Comparison of ENCODE assay signal across 28 mouse cellular contexts in genomic region chr9:59273199-59273598, GRCm38 (mm10). TPM values are rescaled to one million over a fixed set of nuclear protein-coding genes. Genes with fewer than 3 reads are reported as not detected.
DNase-seq lines count a peak whose midpoint lies in the region; ATAC-seq and TF ChIP-seq lines count a peak whose summit lies in the region.
"Had no signal": no experiment of that assay in that cellular context is flagged by ENCODE, and none has a peak within 500 bp of the region (broad histone marks: within the 10 kb centered on the region; RNA-seq: fewer than 3 reads in every experiment).

No protein-coding gene starts in this region.

- intact Hi-C loops in heart, adult 2 months (cut with DNase I), result no loop called here

- H3K9ac ChIP-seq in heart, adult 2 months (ENCODE audit: low read depth, low read length), result no peak overlapping the region
- H3K9ac ChIP-seq in MEL (ENCODE audit: control insufficient read depth, low read depth, low read length, poor library complexity, severe bottlenecking), result no peak overlapping the region
- H3K9ac ChIP-seq: forebrain, postnatal 0 days; limb, embryonic 13.5 days; liver, embryonic 13.5 days; lung, embryonic 15.5 days; neural tube, embryonic 13.5 days; stomach, embryonic 15.5 days had no signal

- no peaks in the 10 kb centered on the region for H3K36me3 ChIP-seq in heart, adult 2 months (ENCODE audit: control insufficient read depth, insufficient read depth, low read length)
- no peaks in the 10 kb centered on the region; a peak in 1 of 4 replicates for H3K36me3 ChIP-seq in MEL (ENCODE audit: control insufficient read depth in 1 of 2, insufficient read depth in 2 of 2, low read length in 2 of 2)
- H3K36me3 ChIP-seq: embryonic facial prominence, embryonic 10.5 days; limb, embryonic 13.5 days; liver, embryonic 13.5 days; lung, embryonic 15.5 days; midbrain, embryonic 10.5 days; neural tube, embryonic 13.5 days; stomach, embryonic 15.5 days had no signal

- no peak for TF ChIP-seq POLR2A in heart, adult 2 months (IDR thresholded peaks at IDR 0.05; ENCODE audit: insufficient read depth, low read depth, low read length)
- no peak for TF ChIP-seq POLR2A in MEL (IDR thresholded peaks at IDR 0.05; ENCODE audit: control insufficient read depth in 1 of 2, insufficient read depth in 1 of 2, low read depth in 1 of 2, low read length in 2 of 2, poor library complexity in 1 of 2)

- no peak for TF ChIP-seq EP300 in heart, adult 2 months (IDR thresholded peaks at IDR 0.05; ENCODE audit: insufficient read depth, low read depth, low read length)
- no peak for TF ChIP-seq EP300 in MEL (IDR thresholded peaks at IDR 0.05; ENCODE audit: low read depth in 1 of 2, low read length in 2 of 2)

- no peaks in the 10 kb centered on the region for H3K79me2 ChIP-seq in heart, adult 2 months (replicated peaks; ENCODE audit: control insufficient read depth, insufficient read depth, low read length)
- no peaks in the 10 kb centered on the region for H3K79me2 ChIP-seq in MEL (ENCODE audit: control insufficient read depth, insufficient read depth, low read length, poor library complexity)

- TF ChIP-seq CTCF in heart, adult 2 months (IDR thresholded peaks at IDR 0.05), result peak; percentile 22; the same call in 1 of the 2 replicates
- TF ChIP-seq CTCF in MEL (IDR thresholded peaks at IDR 0.05 in 2 of 3, conservative IDR thresholded peaks at IDR 0.05 in 1 of 3; ENCODE audit: control insufficient read depth in 1 of 3, insufficient read depth in 1 of 3, low read depth in 2 of 3, low read length in 3 of 3, poor library complexity in 1 of 3, severe bottlenecking in 1 of 3), result peak in 2 of 3 experiments; percentile 27 to 51; a peak in 4 of 6 replicates

- no peak for DNase-seq in heart, adult 2 months
- DNase-seq in heart, adult 9 months (ENCODE audit: low spot score in 2 of 2), result no peak
- peak; percentile 52 for DNase-seq in 416B (ENCODE audit: low read depth)
- peak; percentile 48 for DNase-seq in MEL (ENCODE audit: low read depth, low spot score)
- DNase-seq in thymus, postnatal 10 days (ENCODE audit: low spot score in 2 of 2), result no peak
- no peak for DNase-seq in frontal cortex, postnatal 10 days (ENCODE audit: low spot score in 2 of 2)
- DNase-seq: adrenal gland, postnatal 36 days; cerebellum, adult 11 months; cerebellum, adult 9-11 months; forebrain, postnatal 0 days; kidney, adult 11 months; kidney, postnatal 4 days; liver, embryonic 13.5 days; lung, postnatal 4 days; right cerebral cortex, adult 18-20 months; right cerebral cortex, postnatal 4 days; thymus, adult 18-20 months; thymus, postnatal 4 days had no signal

- peaks cover 3% of the 10 kb centered on the region; the same call in 1 of the 2 replicates for H3K4me1 ChIP-seq in heart, adult 2 months (ENCODE audit: control insufficient read depth, insufficient read depth, low read length)
- H3K4me1 ChIP-seq in MEL (ENCODE audit: control insufficient read depth in 1 of 2, insufficient read depth in 2 of 2, low read length in 2 of 2), result no peaks in the 10 kb centered on the region; a peak in 1 of 4 replicates

- no peaks in the 10 kb centered on the region for H3K27me3 ChIP-seq in heart, adult 2 months (ENCODE audit: control insufficient read depth, insufficient read depth, low read length)
- no peaks in the 10 kb centered on the region for H3K27me3 ChIP-seq in MEL (ENCODE audit: control insufficient read depth in 1 of 2, insufficient read depth in 2 of 2, low read length in 2 of 2)
- H3K27me3 ChIP-seq: limb, embryonic 13.5 days; liver, embryonic 13.5 days; lung, embryonic 15.5 days; neural tube, embryonic 13.5 days; stomach, embryonic 15.5 days had no signal

- H3K9me3 ChIP-seq in MEL (replicated peaks; ENCODE audit: insufficient read depth, low read length), result no peaks in the 10 kb centered on the region
- H3K9me3 ChIP-seq: embryonic facial prominence, embryonic 10.5 days; liver, embryonic 13.5 days; lung, embryonic 15.5 days; midbrain, embryonic 10.5 days; neural tube, embryonic 13.5 days; stomach, embryonic 15.5 days had no signal

- ATAC-seq in megakaryocyte, adult 5-6 weeks (ENCODE audit: poor library complexity, severe bottlenecking), result peak; percentile 60
- ATAC-seq: forebrain, postnatal 0 days; hindbrain, embryonic 16.5 days; midbrain, embryonic 16.5 days had no signal

- H3K27ac ChIP-seq in heart, adult 2 months, result no peak overlapping the region
- no peak overlapping the region for H3K27ac ChIP-seq in MEL (ENCODE audit: control insufficient read depth, low read depth, low read length)
- H3K27ac ChIP-seq: embryonic facial prominence, embryonic 10.5 days; limb, embryonic 13.5 days; liver, embryonic 13.5 days; lung, embryonic 15.5 days; midbrain, embryonic 10.5 days; neural tube, embryonic 13.5 days had no signal

- peak; percentile 13 for TF ChIP-seq RAD21 in MEL (IDR thresholded peaks at IDR 0.05; ENCODE audit: low read depth, low read length)

- H3K4me3 ChIP-seq in heart, adult 2 months, result no peak overlapping the region
- H3K4me3 ChIP-seq in MEL (ENCODE audit: control insufficient read depth in 1 of 2, insufficient read depth in 1 of 2, low read depth in 2 of 2, low read length in 2 of 2), result no peak overlapping the region
- H3K4me3 ChIP-seq: embryonic facial prominence, embryonic 10.5 days; limb, embryonic 13.5 days; liver, embryonic 13.5 days; lung, embryonic 15.5 days; midbrain, embryonic 10.5 days; myocyte; neural tube, embryonic 13.5 days; stomach, embryonic 15.5 days had no signal

TF ChIP-seq in MEL, 35 proteins besides CTCF, POLR2A, EP300 and RAD21:
- TF ChIP-seq RCOR1 (IDR thresholded peaks at IDR 0.05; ENCODE audit: low read depth, low read length) (no peak), MYB (IDR thresholded peaks at IDR 0.05; ENCODE audit: low read depth, low read length) (no peak), ZC3H11A (IDR thresholded peaks at IDR 0.05; ENCODE audit: low read depth, low read length) (0 out of 2 replicates have a peak, but pooled peaks have one; percentile 7), KAT2A (conservative IDR thresholded peaks at IDR 0.05; ENCODE audit: low read depth, low read length) (no peak), E2F4 (IDR thresholded peaks at IDR 0.05; ENCODE audit: borderline replicate concordance, low read depth, low read length) (no peak), NRF1 (IDR thresholded peaks at IDR 0.05; ENCODE audit: insufficient read depth, low read depth, low read length, poor library complexity, severe bottlenecking) (no peak), CHD2 (IDR thresholded peaks at IDR 0.05; ENCODE audit: low read length) (no peak), TBP (IDR thresholded peaks at IDR 0.05; ENCODE audit: low read depth, low read length) (no peak), SMC3 (IDR thresholded peaks at IDR 0.05; ENCODE audit: low read depth, low read length) (peak; percentile 55)

RNA-seq across cellular contexts. Expression of gene Adpgk, which starts 18.2 kb away (rescaled TPM):
- 1 to 10 TPM; 7.7 to 7.8 TPM for total RNA-seq in heart, adult 2 months (2021)
- polyA plus RNA-seq in heart, adult 2 months (2012; rRNA removed), result 6.6 and 8.1 TPM in 2 replicates
- total RNA-seq in MEL (2012; rRNA removed), result 19.4 and 26.2 TPM in 2 replicates
- polyA plus RNA-seq in MEL (2012; ENCODE audit: insufficient read depth in 1 of 2, insufficient read length in 2 of 2, low read depth in 1 of 2, low replicate concordance in 2 of 2, missing spikeins in 1 of 2), result 10 to 100 TPM in 1 of 2 experiments, not detected in 1; 29.8 TPM
- 199 and 247 TPM in 2 replicates for total RNA-seq in megakaryocyte, adult 5-6 weeks (2015)
- 176 and 232 TPM in 2 replicates for total RNA-seq in megakaryocyte, adult 5-6 weeks (2017)

Comparison
In these comparisons a context has a peak if more than half of its experiments do, and no peak if none do; other contexts are left out.
1. DNase-seq: peak in 416B (single experiment) and MEL (single experiment); none in heart, adult 2 months (0 of 2), heart, adult 9 months (0 of 2), thymus, postnatal 10 days (0 of 2) and frontal cortex, postnatal 10 days (0 of 2).